Mouse (Mus musculus): ENCODE data around the gene Gm5799.
"Not testable (repeated sequence)": the region's sequence is repeated elsewhere in the genome, so short reads cannot be mapped to it uniquely, and the experiment has no call there.

DNA sequence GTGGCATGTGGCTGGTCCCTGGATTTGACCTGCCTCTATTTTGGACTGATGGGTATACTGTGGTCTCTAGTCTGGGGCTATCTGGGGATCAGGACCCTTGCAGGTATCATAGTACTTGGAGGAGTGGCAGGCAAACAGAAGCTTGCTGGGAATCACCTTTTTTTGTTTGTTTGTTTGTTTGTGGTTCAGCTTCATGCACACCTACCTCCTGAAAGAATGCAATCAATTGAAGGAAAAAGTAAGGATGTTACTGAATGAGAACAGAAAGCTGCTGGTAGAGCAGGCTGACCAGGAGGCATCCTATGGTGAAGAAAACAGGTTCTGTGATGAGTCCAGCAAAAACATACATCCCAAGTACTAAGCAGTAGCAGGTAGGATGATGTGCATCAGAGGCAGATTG lies 2.9 kb downstream of the Gm5799 start:
- TF ChIP-seq POLR2A (IDR thresholded peaks at IDR 0.05; ENCODE audit: insufficient read depth, low read length); CTCF (IDR thresholded peaks at IDR 0.05; ENCODE audit: low read depth, low read length): not testable (repeated sequence)
